Mouse (Mus musculus) hematopoietic multipotent progenitor cell, adult 10-12 weeks (in vitro differentiated cells): ENCODE results near the gene 3110009E18Rik. TPM values are rescaled to one million over a fixed set of nuclear protein-coding genes. Genes with fewer than 3 reads are reported as not detected.

Experiments used
- polyA plus RNA-seq: library from polyadenylated mRNA; stranded (reverse); fragments of >175 nt; gene quantifications from 2 replicates; pipeline ENCODE4 v1.2.3, GENCODE M21; 2012; ENCODE audit warnings: low replicate concordance

The 3110009E18Rik gene
- 0.68 and 2.9 TPM in 2 replicates for polyA plus RNA-seq

GRCm38 (mm10) chr1:120120969-120121811 is at the start of gene 3110009E18Rik, which contains the start of gene Dbi:
Gene 3110009E18Rik, plus strand, starts transcription at chr1:120121187.
Gene Dbi, minus strand, starts transcription at chr1:120121078.

GRCm38 (mm10) chr1:120073519-120074306 is 47.3 kb upstream of the 3110009E18Rik start, which contains the start of gene Tmem37:
Gene Tmem37, minus strand, starts transcription at chr1:120074074.

Other genes with a start within 250 kb of the 3110009E18Rik start
- 0.61 and 0.66 TPM in 2 replicates for gene Tmem177, start 208.0 kb upstream of the 3110009E18Rik start, polyA plus RNA-seq
- gene Cfap221, start 124.0 kb upstream of the 3110009E18Rik start, polyA plus RNA-seq, result not detected in 2 replicates
- not detected in 2 replicates for gene Sctr, start 114.3 kb upstream of the 3110009E18Rik start, polyA plus RNA-seq
- 2.1 and 2.3 TPM in 2 replicates for gene Tmem37, start 47.1 kb upstream of the 3110009E18Rik start, polyA plus RNA-seq
- gene Dbi, start 109 bp upstream of the 3110009E18Rik start, polyA plus RNA-seq, result 3.1 and 4.5 TPM in 2 replicates
- gene Steap3, start 151.5 kb downstream of the 3110009E18Rik start, polyA plus RNA-seq, result 7.8 and 39.2 TPM in 2 replicates
- not detected in 2 replicates for gene C1ql2, start 219.4 kb downstream of the 3110009E18Rik start, polyA plus RNA-seq